Mouse (Mus musculus): ENCODE data around the gene Fkbp9. TPM values are rescaled to one million over a fixed set of nuclear protein-coding genes. Genes with fewer than 3 reads are reported as not detected.

Gene Fkbp9
- polyA plus RNA-seq, 1 experiment from 2014 or later: 85.8 TPM

GRCm38 (mm10) chr6:56794834-56795233 is 37.0 kb upstream of the Fkbp9 start:
- Histone ChIP-seq H3K9me3 (ENCODE audit: control insufficient read depth, low read length) (no peaks in the 10 kb centered on the region), H3K27me3 (ENCODE audit: control insufficient read depth, insufficient read depth, low read length) (no peaks in the 10 kb centered on the region), H3K4me1 (replicated peaks; ENCODE audit: control insufficient read depth, insufficient read depth) (0 out of 2 replicates have a peak, but pooled peaks cover 4% of the 10 kb centered on the region), H3K4me3 (ENCODE audit: low read depth, low read length) (no peak overlapping the region), H3K4me2 (replicated peaks; ENCODE audit: low read depth) (peak overlapping the region; percentile 77), H3K9ac (ENCODE audit: low read length) (no peak overlapping the region), H3K36me3 (ENCODE audit: control insufficient read depth, insufficient read depth, low read length) (no peaks in the 10 kb centered on the region; the same call in 1 of the 2 replicates), H3K27ac (replicated peaks) (no peak overlapping the region)
- 80% methylated on average over 5 of the region's 5 CpGs for WGBS
- ATAC-seq (ENCODE audit: low FRiP score, low TSS enrichment) (no peak), DNase-seq (ENCODE audit: low spot score) (no peak)
- no peak for TF ChIP-seq EP300 (optimal IDR thresholded peaks at IDR 0.05)
- no peak for TF ChIP-seq CTCF (IDR thresholded peaks at IDR 0.05; ENCODE audit: low read depth)

GRCm38 (mm10) chr6:56796232-56796631 is 35.6 kb upstream of the Fkbp9 start:
- Histone ChIP-seq H3K27ac (replicated peaks) (peak overlapping the region; percentile 100), H3K9ac (ENCODE audit: low read length) (peak overlapping the region; percentile 96), H3K36me3 (ENCODE audit: control insufficient read depth, insufficient read depth, low read length) (no peaks in the 10 kb centered on the region; the same call in 1 of the 2 replicates), H3K9me3 (ENCODE audit: control insufficient read depth, low read length) (no peaks in the 10 kb centered on the region), H3K4me2 (replicated peaks; ENCODE audit: low read depth) (peak overlapping the region; percentile 77), H3K4me3 (ENCODE audit: low read depth, low read length) (peak overlapping the region; percentile 93), H3K27me3 (ENCODE audit: control insufficient read depth, insufficient read depth, low read length) (no peaks in the 10 kb centered on the region), H3K4me1 (replicated peaks; ENCODE audit: control insufficient read depth, insufficient read depth) (0 out of 2 replicates have a peak, but pooled peaks cover 4% of the 10 kb centered on the region)
- TF ChIP-seq CTCF (IDR thresholded peaks at IDR 0.05; ENCODE audit: low read depth) (no peak), EP300 (optimal IDR thresholded peaks at IDR 0.05) (no peak)
- 2% methylated on average over 8 of the region's 8 CpGs for WGBS
- ATAC-seq (ENCODE audit: low FRiP score, low TSS enrichment) (no peak), DNase-seq (ENCODE audit: low spot score) (no peak)

GRCm38 (mm10) chr6:56796668-56797141 is 35.2 kb upstream of the Fkbp9 start:
- Histone ChIP-seq H3K4me3 (ENCODE audit: low read depth, low read length) (peak overlapping the region; percentile 93), H3K9ac (ENCODE audit: low read length) (peak overlapping the region; percentile 96), H3K9me3 (ENCODE audit: control insufficient read depth, low read length) (no peaks in the 10 kb centered on the region), H3K4me1 (replicated peaks; ENCODE audit: control insufficient read depth, insufficient read depth) (0 out of 2 replicates have a peak, but pooled peaks cover 4% of the 10 kb centered on the region), H3K27ac (replicated peaks) (peak overlapping the region; percentile 100), H3K4me2 (replicated peaks; ENCODE audit: low read depth) (peak overlapping the region; percentile 77), H3K36me3 (ENCODE audit: control insufficient read depth, insufficient read depth, low read length) (no peaks in the 10 kb centered on the region; the same call in 1 of the 2 replicates), H3K27me3 (ENCODE audit: control insufficient read depth, insufficient read depth, low read length) (no peaks in the 10 kb centered on the region)
- DNase-seq (ENCODE audit: low spot score) (peak; percentile 50), ATAC-seq (ENCODE audit: low FRiP score, low TSS enrichment) (0 out of 2 replicates have a peak, but pooled peaks have one; percentile 19)
- TF ChIP-seq CTCF (IDR thresholded peaks at IDR 0.05; ENCODE audit: low read depth): no peak
- no peak for TF ChIP-seq EP300 (optimal IDR thresholded peaks at IDR 0.05)
- WGBS: under 1% methylated on average over 16 of the region's 16 CpGs

GRCm38 (mm10) chr6:56797311-56798151 is 34.3 kb upstream of the Fkbp9 start, which contains the start of gene Kbtbd2:
Gene Kbtbd2 (minus strand): TSS chr6:56797813.
- Histone ChIP-seq H3K36me3 (ENCODE audit: control insufficient read depth, insufficient read depth, low read length) (no peaks in the 10 kb centered on the region; the same call in 1 of the 2 replicates), H3K27me3 (ENCODE audit: control insufficient read depth, insufficient read depth, low read length) (no peaks in the 10 kb centered on the region), H3K27ac (replicated peaks) (peak within 1 kb of the TSS; percentile 100), H3K9ac (ENCODE audit: low read length) (peak within 1 kb of the TSS; percentile 96), H3K9me3 (ENCODE audit: control insufficient read depth, low read length) (no peaks in the 10 kb centered on the region), H3K4me2 (replicated peaks; ENCODE audit: low read depth) (peak within 1 kb of the TSS; percentile 77), H3K4me3 (ENCODE audit: low read depth, low read length) (peak within 1 kb of the TSS; percentile 93), H3K4me1 (replicated peaks; ENCODE audit: control insufficient read depth, insufficient read depth) (0 out of 2 replicates have a peak, but pooled peaks cover 4% of the 10 kb centered on the region)
- ATAC-seq (ENCODE audit: low FRiP score, low TSS enrichment) (peak; percentile 95), DNase-seq (ENCODE audit: low spot score) (peak; percentile 95)
- WGBS: under 1% methylated on average over 58 of the region's 98 CpGs
- TF ChIP-seq CTCF (IDR thresholded peaks at IDR 0.05; ENCODE audit: low read depth) (no peak), EP300 (optimal IDR thresholded peaks at IDR 0.05) (no peak)

GRCm38 (mm10) chr6:56798152-56798465 is 33.8 kb upstream of the Fkbp9 start:
- no peaks in the 10 kb centered on the region for H3K36me3 ChIP-seq (ENCODE audit: control insufficient read depth, insufficient read depth, low read length)
- no peaks in the 10 kb centered on the region for H3K27me3 ChIP-seq (ENCODE audit: control insufficient read depth, insufficient read depth, low read length)
- peak overlapping the region; percentile 93 for H3K4me3 ChIP-seq (ENCODE audit: low read depth, low read length)
- no peak for ATAC-seq (ENCODE audit: low FRiP score, low TSS enrichment)
- no peak for TF ChIP-seq CTCF (IDR thresholded peaks at IDR 0.05; ENCODE audit: low read depth)
- peak overlapping the region; percentile 100 for H3K27ac ChIP-seq (replicated peaks)
- WGBS: 9% methylated on average over 8 of the region's 8 CpGs
- H3K4me2 ChIP-seq (replicated peaks; ENCODE audit: low read depth): peak overlapping the region; percentile 77
- H3K9me3 ChIP-seq (ENCODE audit: control insufficient read depth, low read length): no peaks in the 10 kb centered on the region
- no peak for DNase-seq (ENCODE audit: low spot score)
- peak overlapping the region; percentile 96 for H3K9ac ChIP-seq (ENCODE audit: low read length)
- H3K4me1 ChIP-seq (replicated peaks; ENCODE audit: control insufficient read depth, insufficient read depth): 0 out of 2 replicates have a peak, but pooled peaks cover 4% of the 10 kb centered on the region

- Histone ChIP-seq H3K27me3 (ENCODE audit: control insufficient read depth, insufficient read depth, low read length) (no peaks in the 10 kb centered on the region), H3K36me3 (ENCODE audit: control insufficient read depth, insufficient read depth, low read length) (no peaks in the 10 kb centered on the region), H3K27ac (replicated peaks) (no peak overlapping the region), H3K9ac (ENCODE audit: low read length) (no peak overlapping the region), H3K4me2 (replicated peaks; ENCODE audit: low read depth) (no peak overlapping the region), H3K4me1 (replicated peaks; ENCODE audit: control insufficient read depth, insufficient read depth) (no peaks in the 10 kb centered on the region), H3K9me3 (ENCODE audit: control insufficient read depth, low read length) (no peaks in the 10 kb centered on the region), H3K4me3 (ENCODE audit: low read depth, low read length) (no peak overlapping the region)
- WGBS: 84% methylated on average over 4 of the region's 4 CpGs
- ATAC-seq (ENCODE audit: low FRiP score, low TSS enrichment) (no peak), DNase-seq (ENCODE audit: low spot score) (no peak)
- no peak for TF ChIP-seq EP300 (optimal IDR thresholded peaks at IDR 0.05)
- TF ChIP-seq CTCF (IDR thresholded peaks at IDR 0.05; ENCODE audit: low read depth): no peak
Measured at GRCm38 (mm10) chr6:56805026-56805425, 26.8 kb upstream of the Fkbp9 start.
